Mouse (Mus musculus): ENCODE data around the gene Asb5. TPM values are rescaled to one million over a fixed set of nuclear protein-coding genes. Genes with fewer than 3 reads are reported as not detected.

Asb5 gene
- total and polyA plus RNA-seq, 3 experiments: 0.38 TPM; not detected in 2

DNA sequence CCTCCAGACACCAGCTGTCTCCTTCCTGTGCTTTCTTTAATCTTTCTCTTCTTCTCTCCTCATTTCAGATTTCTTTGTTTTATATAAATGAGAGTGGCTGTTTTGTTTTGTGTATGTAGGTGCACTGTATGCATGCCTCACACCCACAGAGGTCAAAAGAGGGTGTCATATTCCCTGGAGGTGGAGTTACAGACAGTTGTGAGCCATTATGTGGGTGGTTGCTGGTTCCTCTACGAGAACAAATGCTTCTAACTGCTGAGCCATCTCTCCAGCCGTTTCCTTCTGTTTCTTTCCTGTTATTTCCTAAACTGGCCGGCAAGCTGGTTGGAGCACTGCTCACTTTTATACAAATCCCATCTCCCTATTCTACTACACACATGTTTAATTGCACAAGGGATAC lies 35.5 kb upstream of the Asb5 start:
- Histone ChIP-seq H3K27me3 (ENCODE audit: insufficient read depth, low read length) (peaks cover 4% of the 10 kb centered on the region), H3K9me3 (replicated peaks) (no peaks in the 10 kb centered on the region), H3K4me1 (ENCODE audit: insufficient read depth, low read depth, low read length) (no peaks in the 10 kb centered on the region), H3K36me3 (replicated peaks) (no peaks in the 10 kb centered on the region), H3K4me3 (ENCODE audit: low read depth, low read length) (no peak overlapping the region)
- DNase-seq (ENCODE audit: low spot score) (no peak), ATAC-seq (ENCODE audit: extremely low read depth, insufficient number of reproducible peaks, low FRiP score, poor library complexity, severe bottlenecking) (no peak)
- TF ChIP-seq CTCF (IDR thresholded peaks at IDR 0.05; ENCODE audit: low read depth, low read length) (no peak), POLR2AphosphoS5 (IDR thresholded peaks at IDR 0.05; ENCODE audit: insufficient replicate concordance, low read depth, low read length) (no peak), GATA1 (IDR thresholded peaks at IDR 0.05; ENCODE audit: borderline replicate concordance, low read length) (no peak), GATA2 (IDR thresholded peaks at IDR 0.05; ENCODE audit: borderline replicate concordance, low read depth, low read length) (no peak), TAL1 (conservative IDR thresholded peaks at IDR 0.05; ENCODE audit: low read depth, low read length) (no peak)

DNA sequence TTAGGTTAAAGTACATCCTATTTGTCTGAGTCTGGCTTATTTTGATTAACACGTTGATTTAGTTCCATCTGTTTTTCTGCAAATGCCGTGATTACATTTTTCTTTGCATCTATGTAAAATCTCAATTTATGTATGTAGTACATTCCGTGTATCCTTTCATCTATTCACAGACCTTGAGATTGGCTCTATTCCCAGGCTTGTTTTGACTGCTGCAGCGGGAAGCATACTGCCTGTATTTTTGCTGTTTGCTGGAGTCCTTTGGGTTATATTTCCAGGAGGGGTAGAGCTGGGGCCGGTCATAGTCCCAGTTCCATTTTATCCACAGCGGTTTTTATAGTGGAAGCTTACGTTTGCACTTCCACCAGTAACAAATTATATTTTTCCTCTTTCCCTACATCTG lies 26.3 kb upstream of the Asb5 start:
- ATAC-seq (ENCODE audit: extremely low read depth, insufficient number of reproducible peaks, low FRiP score, poor library complexity, severe bottlenecking) (no peak), DNase-seq (ENCODE audit: low spot score) (no peak)
- H3K4me3 ChIP-seq (ENCODE audit: low read depth, low read length): no peak overlapping the region
- no peaks in the 10 kb centered on the region for H3K36me3 ChIP-seq (replicated peaks)
- no peaks in the 10 kb centered on the region for H3K27me3 ChIP-seq (ENCODE audit: insufficient read depth, low read length)
- H3K9me3 ChIP-seq (replicated peaks): no peaks in the 10 kb centered on the region
- peaks cover 6% of the 10 kb centered on the region for H3K4me1 ChIP-seq (ENCODE audit: insufficient read depth, low read depth, low read length)
- TF ChIP-seq TAL1 (conservative IDR thresholded peaks at IDR 0.05; ENCODE audit: low read depth, low read length) (no peak), GATA1 (IDR thresholded peaks at IDR 0.05; ENCODE audit: borderline replicate concordance, low read length) (no peak), POLR2AphosphoS5 (IDR thresholded peaks at IDR 0.05; ENCODE audit: insufficient replicate concordance, low read depth, low read length) (no peak), GATA2 (IDR thresholded peaks at IDR 0.05; ENCODE audit: borderline replicate concordance, low read depth, low read length) (no peak), CTCF (IDR thresholded peaks at IDR 0.05; ENCODE audit: low read depth, low read length) (no peak)

DNA sequence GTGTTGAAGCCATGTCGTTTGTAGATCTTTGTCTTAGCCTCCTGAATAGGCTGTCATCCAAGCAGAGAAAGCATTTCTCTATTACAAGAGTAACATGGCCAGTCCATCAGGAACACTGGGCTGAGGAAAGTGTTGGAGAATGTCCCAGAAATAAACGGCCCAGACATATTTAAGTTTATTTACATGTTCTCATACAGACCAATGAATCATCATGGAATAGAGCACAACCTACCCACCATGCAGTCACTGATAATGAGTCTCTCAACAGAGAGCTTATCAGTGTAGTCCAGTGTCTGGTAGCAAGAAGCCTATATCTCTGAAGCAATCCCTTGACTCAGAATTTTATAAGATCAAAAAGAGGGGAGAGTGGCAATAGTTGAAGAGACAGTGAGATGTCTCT lies 24.3 kb upstream of the Asb5 start:
- no peak overlapping the region for H3K4me3 ChIP-seq (ENCODE audit: low read depth, low read length)

DNA sequence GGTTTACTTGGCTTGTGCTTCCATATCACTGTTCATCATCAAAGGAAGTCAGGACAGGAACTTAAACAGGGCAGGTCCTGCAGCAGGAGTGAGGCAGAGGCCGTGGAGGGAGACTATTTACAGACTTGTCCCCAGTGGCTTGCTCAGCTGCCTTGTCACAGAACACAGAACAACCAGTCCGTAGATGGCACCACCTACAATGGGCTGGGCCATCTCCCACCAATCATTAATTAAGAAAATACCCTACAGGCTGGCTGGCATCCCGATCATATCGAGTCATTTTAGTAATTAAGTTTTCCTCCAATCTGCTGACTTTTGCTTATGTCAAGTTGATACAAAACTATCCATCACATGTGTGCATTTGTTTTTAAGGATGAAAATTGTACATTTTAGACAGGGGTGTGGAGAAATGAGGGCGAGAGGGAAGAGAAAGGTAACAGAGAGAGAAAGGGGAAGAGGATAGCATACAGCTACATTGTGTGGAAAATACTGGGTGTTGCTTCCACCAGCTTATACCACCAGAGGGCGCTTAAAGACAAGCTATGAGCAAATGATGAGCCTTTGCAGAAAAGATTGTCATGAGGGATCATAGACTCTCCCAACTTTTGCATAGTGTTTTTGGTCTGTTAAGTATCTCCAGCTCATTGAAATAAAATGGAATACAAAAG lies 21.8 kb upstream of the Asb5 start:
- ATAC-seq (ENCODE audit: extremely low read depth, insufficient number of reproducible peaks, low FRiP score, poor library complexity, severe bottlenecking) (no peak), DNase-seq (ENCODE audit: low spot score) (no peak)
- no peak for TF ChIP-seq GATA2 (IDR thresholded peaks at IDR 0.05; ENCODE audit: borderline replicate concordance, low read depth, low read length)
- peak; percentile 45 for TF ChIP-seq CTCF (IDR thresholded peaks at IDR 0.05; ENCODE audit: low read depth, low read length)
- Histone ChIP-seq H3K36me3 (replicated peaks) (no peaks in the 10 kb centered on the region), H3K9me3 (replicated peaks) (no peaks in the 10 kb centered on the region), H3K4me3 (ENCODE audit: low read depth, low read length) (no peak overlapping the region), H3K27me3 (ENCODE audit: insufficient read depth, low read length) (no peaks in the 10 kb centered on the region), H3K4me1 (ENCODE audit: insufficient read depth, low read depth, low read length) (peaks cover 46% of the 10 kb centered on the region)

More for the DNA sequence above, 24.3 kb upstream of the Asb5 start:
- H3K36me3 ChIP-seq (replicated peaks): no peaks in the 10 kb centered on the region
- DNase-seq (ENCODE audit: low spot score): no peak
- peaks cover 25% of the 10 kb centered on the region for H3K4me1 ChIP-seq (ENCODE audit: insufficient read depth, low read depth, low read length)
- H3K27me3 ChIP-seq (ENCODE audit: insufficient read depth, low read length): no peaks in the 10 kb centered on the region
- ATAC-seq (ENCODE audit: extremely low read depth, insufficient number of reproducible peaks, low FRiP score, poor library complexity, severe bottlenecking): no peak
- TF ChIP-seq GATA1 (IDR thresholded peaks at IDR 0.05; ENCODE audit: borderline replicate concordance, low read length) (no peak), POLR2AphosphoS5 (IDR thresholded peaks at IDR 0.05; ENCODE audit: insufficient replicate concordance, low read depth, low read length) (no peak), TAL1 (conservative IDR thresholded peaks at IDR 0.05; ENCODE audit: low read depth, low read length) (no peak)
- no peaks in the 10 kb centered on the region for H3K9me3 ChIP-seq (replicated peaks)

DNA sequence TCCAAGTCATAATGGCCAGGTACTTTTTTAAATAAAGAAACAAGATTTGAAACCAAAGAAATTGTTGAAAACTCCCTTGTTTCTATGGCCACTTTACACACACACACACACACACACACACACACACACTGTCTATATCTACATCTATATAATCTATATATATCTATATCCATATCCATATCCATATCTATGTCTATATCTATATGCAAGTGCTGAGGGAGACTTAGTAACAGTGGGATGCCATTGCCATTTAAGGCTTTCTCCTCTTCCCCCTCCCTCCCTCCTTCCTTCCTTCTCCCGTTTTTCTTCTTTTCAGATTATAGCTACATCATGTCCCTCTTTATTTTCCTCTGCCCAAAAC lies 21.3 kb upstream of the Asb5 start:
- no peak for DNase-seq (ENCODE audit: low spot score)
- Histone ChIP-seq H3K36me3 (replicated peaks) (no peaks in the 10 kb centered on the region), H3K4me3 (ENCODE audit: low read depth, low read length) (no peak overlapping the region), H3K27me3 (ENCODE audit: insufficient read depth, low read length) (no peaks in the 10 kb centered on the region), H3K9me3 (replicated peaks) (no peaks in the 10 kb centered on the region), H3K4me1 (ENCODE audit: insufficient read depth, low read depth, low read length) (peaks cover 46% of the 10 kb centered on the region)
- no peak for TF ChIP-seq GATA1 (IDR thresholded peaks at IDR 0.05; ENCODE audit: borderline replicate concordance, low read length)
- ATAC-seq (ENCODE audit: extremely low read depth, insufficient number of reproducible peaks, low FRiP score, poor library complexity, severe bottlenecking): no peak

DNA sequence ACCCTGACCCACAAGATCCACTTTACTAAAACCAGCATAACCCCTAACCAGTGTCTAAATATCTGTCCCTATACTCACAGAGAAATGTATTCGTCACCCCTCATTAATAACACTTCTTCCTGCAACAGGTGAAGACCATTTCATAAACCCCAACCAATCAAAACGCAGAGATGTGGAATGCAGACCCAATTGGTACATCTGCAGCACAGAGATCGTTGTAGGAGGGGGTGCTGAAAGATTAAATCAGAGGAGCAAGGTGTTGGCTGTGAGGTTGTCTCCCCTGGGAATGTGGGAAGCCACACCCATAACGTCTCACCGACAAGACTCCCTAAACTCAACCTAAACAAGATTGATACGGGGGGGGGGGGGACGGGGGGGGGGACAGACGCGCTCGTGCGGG lies 20.6 kb upstream of the Asb5 start:
- TF ChIP-seq GATA1 (IDR thresholded peaks at IDR 0.05; ENCODE audit: borderline replicate concordance, low read length) (no peak), TAL1 (conservative IDR thresholded peaks at IDR 0.05; ENCODE audit: low read depth, low read length) (no peak), POLR2AphosphoS5 (IDR thresholded peaks at IDR 0.05; ENCODE audit: insufficient replicate concordance, low read depth, low read length) (no peak), GATA2 (IDR thresholded peaks at IDR 0.05; ENCODE audit: borderline replicate concordance, low read depth, low read length) (no peak), CTCF (IDR thresholded peaks at IDR 0.05; ENCODE audit: low read depth, low read length) (no peak)
- peak overlapping the region; percentile 53; the same call in 1 of the 2 replicates for H3K4me3 ChIP-seq (ENCODE audit: low read depth, low read length)
- H3K27me3 ChIP-seq (ENCODE audit: insufficient read depth, low read length): no peaks in the 10 kb centered on the region
- H3K4me1 ChIP-seq (ENCODE audit: insufficient read depth, low read depth, low read length): peaks cover 46% of the 10 kb centered on the region
- DNase-seq (ENCODE audit: low spot score) (no peak), ATAC-seq (ENCODE audit: extremely low read depth, insufficient number of reproducible peaks, low FRiP score, poor library complexity, severe bottlenecking) (no peak)
- no peaks in the 10 kb centered on the region for H3K36me3 ChIP-seq (replicated peaks)
- no peaks in the 10 kb centered on the region for H3K9me3 ChIP-seq (replicated peaks)

DNA sequence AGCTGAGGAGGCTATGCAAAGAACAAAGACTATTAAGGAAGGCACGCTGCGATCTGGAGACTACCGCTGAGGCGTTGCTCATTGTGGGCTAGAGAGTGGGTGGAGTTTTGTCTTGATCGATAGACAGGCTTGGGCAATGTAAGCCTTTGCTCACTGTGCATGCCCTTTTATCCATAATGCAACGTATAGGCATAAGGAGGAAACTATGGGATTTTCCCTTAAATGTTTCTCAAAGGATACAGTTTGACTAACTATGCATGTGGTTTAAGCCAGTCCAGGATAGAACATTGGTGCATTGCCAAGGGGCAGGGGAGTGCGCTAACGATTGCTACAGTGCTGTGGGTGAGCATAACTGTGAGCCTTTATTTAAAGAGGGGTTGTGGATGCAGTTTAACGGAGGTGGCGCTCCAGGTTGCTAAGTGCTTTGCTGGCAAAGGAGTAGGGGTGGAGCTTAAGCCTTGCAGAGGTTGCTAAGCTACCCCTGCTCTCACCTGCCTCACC lies 20.1 kb upstream of the Asb5 start:
- H3K27me3 ChIP-seq (ENCODE audit: insufficient read depth, low read length): no peaks in the 10 kb centered on the region
- H3K4me1 ChIP-seq (ENCODE audit: insufficient read depth, low read depth, low read length): peaks cover 47% of the 10 kb centered on the region
- ATAC-seq (ENCODE audit: extremely low read depth, insufficient number of reproducible peaks, low FRiP score, poor library complexity, severe bottlenecking) (peak; percentile 64), DNase-seq (ENCODE audit: low spot score) (no peak)
- TF ChIP-seq TAL1 (conservative IDR thresholded peaks at IDR 0.05; ENCODE audit: low read depth, low read length) (no peak), GATA1 (IDR thresholded peaks at IDR 0.05; ENCODE audit: borderline replicate concordance, low read length) (no peak), GATA2 (IDR thresholded peaks at IDR 0.05; ENCODE audit: borderline replicate concordance, low read depth, low read length) (no peak), POLR2AphosphoS5 (IDR thresholded peaks at IDR 0.05; ENCODE audit: insufficient replicate concordance, low read depth, low read length) (no peak), CTCF (IDR thresholded peaks at IDR 0.05; ENCODE audit: low read depth, low read length) (no peak)
- peak overlapping the region; percentile 53; the same call in 1 of the 2 replicates for H3K4me3 ChIP-seq (ENCODE audit: low read depth, low read length)
- no peaks in the 10 kb centered on the region for H3K36me3 ChIP-seq (replicated peaks)
- no peaks in the 10 kb centered on the region for H3K9me3 ChIP-seq (replicated peaks)
